Mouse (Mus musculus): Measurements from ENCODE around the gene Prr15l. TPM values are rescaled to one million over a fixed set of nuclear protein-coding genes. Genes with fewer than 3 reads are reported as not detected.

The Prr15l gene
- under 1 TPM in 1 of 2 experiments, not detected in 1; 0.22 TPM for total RNA-seq (2023)

GRCm38 (mm10) chr11:96928088-96928487, at the start of gene Prr15l:
TSS of gene Prr15l (plus strand) at chr11:96928104.

GRCm38 (mm10) chr11:96916044-96916884, 11.6 kb upstream of the Prr15l start, which contains the start of gene Cdk5rap3:
TSS of gene Cdk5rap3 (minus strand) at chr11:96916496.

GRCm38 (mm10) chr11:96943746-96944304, 15.9 kb downstream of the Prr15l start, which contains the start of gene Pnpo:
TSS of gene Pnpo (minus strand) at chr11:96943986.

DNA sequence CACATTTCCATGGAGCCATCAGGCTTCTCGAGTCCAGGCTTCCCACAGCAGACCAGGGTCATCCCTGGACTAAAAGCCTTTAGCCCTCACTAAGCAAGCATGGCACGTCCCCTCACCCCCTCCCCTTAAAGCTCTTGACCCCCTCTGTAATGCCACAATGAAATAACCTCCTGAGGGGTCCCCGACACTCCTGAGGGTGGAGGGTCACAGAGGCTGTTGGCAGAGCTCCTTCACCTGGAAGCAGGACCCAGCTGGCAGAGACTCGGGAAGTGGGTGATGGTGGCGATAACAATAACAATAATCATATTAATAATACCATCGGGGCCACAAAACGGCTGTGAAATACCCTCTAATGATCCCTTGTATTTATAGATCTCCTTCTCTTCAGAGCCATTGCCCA, 55.0 kb downstream of the Prr15l start, which contains the start of gene Sp2:
Gene Sp2 (minus strand): TSS at position 101 of the 400 bp plus-strand sequence.

Other genes starting within 250 kb of the Prr15l start
- 10 to 100 TPM; 39.5 to 43.3 TPM for gene Snx11, start 150.5 kb upstream of the Prr15l start, total RNA-seq (2023)
- gene Cbx1, start 139.0 kb upstream of the Prr15l start, total RNA-seq (2023): 10 to 100 TPM; 36.8 to 37.3 TPM
- gene Nfe2l1, start 98.1 kb upstream of the Prr15l start, total RNA-seq (2023): 10 to 100 TPM; 40.3 to 46.2 TPM
- 1 to 10 TPM in 1 of 2 experiments, under 1 TPM in 1; 0.37 to 1.7 TPM for gene Copz2, start 78.2 kb upstream of the Prr15l start, total RNA-seq (2023)
- 10 to 100 TPM; 40.4 to 40.6 TPM for gene Cdk5rap3, start 11.6 kb upstream of the Prr15l start, total RNA-seq (2023)
- 10 to 100 TPM; 13.3 to 14.2 TPM for gene Pnpo, start 15.9 kb downstream of the Prr15l start, total RNA-seq (2023)
- gene Sp2, start 54.9 kb downstream of the Prr15l start, total RNA-seq (2023): 10 to 100 TPM; 34.4 to 34.8 TPM
- under 1 TPM in 1 of 2 experiments, not detected in 1; 0.13 TPM for gene Sp6, start 85.3 kb downstream of the Prr15l start, total RNA-seq (2023)
- 1 to 10 TPM; 2.3 to 2.5 TPM for gene Scrn2, start 101.8 kb downstream of the Prr15l start, total RNA-seq (2023)
- under 1 TPM; 0.68 to 0.90 TPM for gene Lrrc46, start 113.3 kb downstream of the Prr15l start, total RNA-seq (2023)
- gene Mrpl10, start 113.5 kb downstream of the Prr15l start, total RNA-seq (2023): 10 to 100 TPM; 42.0 to 46.7 TPM
- gene Osbpl7, start 122.5 kb downstream of the Prr15l start, total RNA-seq (2023): 10 to 100 TPM; 21.7 to 24.6 TPM
- gene Tbx21, start 187.2 kb downstream of the Prr15l start, total RNA-seq (2023): not detected
- 10 to 100 TPM; 42.9 to 43.5 TPM for gene Tbkbp1, start 223.4 kb downstream of the Prr15l start, total RNA-seq (2023)